Mouse (Mus musculus) urinary bladder, postnatal 10 days (tissue): ENCODE results near the gene Gm5767.
"Not testable (repeated sequence)": the region's sequence is repeated elsewhere in the genome, so short reads cannot be mapped to it uniquely, and the experiment has no call there.

Source experiments
- DNase-seq: peaks from one replicate; pipeline ENCODE4 v3.0.0; 2022; ENCODE audit warnings: low spot score

Gene Gm5767

GRCm38 (mm10) chr16:8714851-8715250, 34.3 kb downstream of the Gm5767 start:
- DNase-seq, result no peak

GRCm38 (mm10) chr16:8715513-8716080, 35.0 kb downstream of the Gm5767 start:
- no peak for DNase-seq

- no peak for DNase-seq
These were observed 35.7 kb downstream of the Gm5767 start for GRCm38 (mm10) chr16:8716300-8716699.

GRCm38 (mm10) chr16:8717744-8718143, 37.2 kb downstream of the Gm5767 start:
- no peak for DNase-seq

- no peak for DNase-seq
These were observed 39.9 kb downstream of the Gm5767 start for GRCm38 (mm10) chr16:8720447-8720846.

GRCm38 (mm10) chr16:8724031-8724430, 43.5 kb downstream of the Gm5767 start:
- DNase-seq, result no peak

GRCm38 (mm10) chr16:8725807-8726206, 45.2 kb downstream of the Gm5767 start:
- DNase-seq, result no peak

GRCm38 (mm10) chr16:8728111-8728748, 47.7 kb downstream of the Gm5767 start:
- no peak for DNase-seq

- DNase-seq, result no peak
These were observed 51.1 kb downstream of the Gm5767 start for GRCm38 (mm10) chr16:8731630-8732029.

GRCm38 (mm10) chr16:8732450-8732849, 51.9 kb downstream of the Gm5767 start:
- not testable (repeated sequence) for DNase-seq
